Mouse (Mus musculus): ENCODE measurements around the gene Zdhhc4.

Zdhhc4 gene

GRCm38 (mm10) chr5:143356017-143356416 lies 27.0 kb upstream of the Zdhhc4 start:
- TF ChIP-seq GATA4 (IDR thresholded peaks at IDR 0.05; ENCODE audit: insufficient replicate concordance, low read length), result no peak

GRCm38 (mm10) chr5:143346367-143346766 lies 17.3 kb upstream of the Zdhhc4 start:
- no peak for TF ChIP-seq GATA4 (IDR thresholded peaks at IDR 0.05; ENCODE audit: insufficient replicate concordance, low read length)

DNA sequence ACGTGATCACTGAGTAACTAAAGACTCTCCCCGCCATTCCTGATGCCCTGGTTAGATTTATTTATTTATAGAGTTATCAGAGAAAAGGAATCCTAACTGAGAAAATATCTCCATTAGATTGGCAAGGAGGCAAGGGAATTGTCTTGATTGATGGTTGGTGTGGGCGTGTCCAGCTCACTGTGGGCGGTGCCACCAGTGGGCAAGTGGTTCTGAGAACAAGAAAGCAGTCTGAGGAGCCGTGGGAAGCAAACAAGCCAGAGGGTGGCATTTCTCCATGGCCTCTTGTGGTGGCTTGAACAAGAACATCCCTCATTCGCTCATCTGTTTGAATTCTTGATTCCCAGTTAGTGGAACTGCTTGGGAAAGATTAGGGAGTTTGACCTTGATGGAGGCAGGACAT lies 10.5 kb upstream of the Zdhhc4 start:
- no peak for TF ChIP-seq GATA4 (IDR thresholded peaks at IDR 0.05; ENCODE audit: insufficient replicate concordance, low read length)

DNA sequence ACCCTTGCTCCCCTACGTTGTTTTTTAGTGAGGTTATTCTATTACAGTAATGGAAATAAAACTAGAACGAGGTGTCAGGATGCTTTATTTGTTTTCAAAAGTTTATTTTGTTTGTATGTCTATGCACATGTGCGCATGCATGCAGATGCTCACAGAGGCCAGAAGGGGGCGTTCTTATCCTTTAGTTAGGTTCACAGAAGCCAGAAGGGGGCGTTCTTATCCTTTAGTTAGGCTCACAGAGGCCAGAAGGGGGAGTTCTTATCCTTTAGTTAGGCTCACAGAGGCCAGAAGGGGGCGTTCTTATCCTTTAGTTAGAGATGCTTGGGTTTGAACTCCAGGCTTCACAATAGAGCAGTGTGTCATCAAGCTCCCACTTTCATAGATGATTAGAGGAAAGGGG lies 7.5 kb upstream of the Zdhhc4 start:
- TF ChIP-seq GATA4 (IDR thresholded peaks at IDR 0.05; ENCODE audit: insufficient replicate concordance, low read length), result no peak

GRCm38 (mm10) chr5:143335089-143335460 lies 6.0 kb upstream of the Zdhhc4 start:
- TF ChIP-seq GATA4 (IDR thresholded peaks at IDR 0.05; ENCODE audit: insufficient replicate concordance, low read length), result no peak

- no peak for TF ChIP-seq GATA4 (IDR thresholded peaks at IDR 0.05; ENCODE audit: insufficient replicate concordance, low read length)
Observed at GRCm38 (mm10) chr5:143334418-143335088, 5.5 kb upstream of the Zdhhc4 start.

- TF ChIP-seq GATA4 (IDR thresholded peaks at IDR 0.05; ENCODE audit: insufficient replicate concordance, low read length), result no peak
Observed at GRCm38 (mm10) chr5:143333872-143334271, 4.8 kb upstream of the Zdhhc4 start.

DNA sequence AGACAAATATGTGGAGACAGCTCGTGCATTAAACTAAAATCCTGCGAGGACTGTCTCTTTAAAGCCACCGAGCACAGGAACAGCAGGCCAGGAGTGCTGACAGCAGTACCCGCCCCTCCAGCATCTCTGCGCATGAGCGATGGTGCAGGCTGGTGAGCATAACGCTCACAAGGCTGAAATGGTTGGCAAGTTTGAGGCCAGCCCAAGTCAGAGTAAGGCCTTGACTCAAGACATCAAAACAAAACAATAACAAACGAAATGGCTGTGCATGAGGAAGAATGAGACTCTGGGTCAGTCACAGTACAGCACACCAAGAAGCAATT lies 11.8 kb downstream of the Zdhhc4 start:
- TF ChIP-seq GATA4 (IDR thresholded peaks at IDR 0.05; ENCODE audit: insufficient replicate concordance, low read length), result no peak

- no peak for TF ChIP-seq GATA4 (IDR thresholded peaks at IDR 0.05; ENCODE audit: insufficient replicate concordance, low read length)
Observed at GRCm38 (mm10) chr5:143316605-143317287, 12.3 kb downstream of the Zdhhc4 start.

DNA sequence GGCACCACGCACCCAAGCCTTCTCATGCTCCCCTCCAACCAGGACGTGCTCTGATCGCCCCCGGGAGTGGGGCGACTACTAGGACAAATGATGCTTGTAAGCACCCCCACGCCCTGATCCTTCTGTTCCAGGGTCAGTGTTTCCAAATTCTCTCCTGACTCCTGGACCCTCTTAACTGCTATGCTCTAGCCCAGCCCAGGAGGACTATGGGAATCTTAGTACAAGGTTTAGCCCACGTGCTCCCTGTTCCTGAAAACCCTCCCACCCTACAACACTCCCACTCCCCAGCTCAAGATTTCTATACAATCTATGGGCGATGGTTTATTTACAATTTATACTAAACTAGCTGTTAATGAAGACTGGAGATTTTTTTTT lies 13.6 kb downstream of the Zdhhc4 start:
- no peak for TF ChIP-seq GATA4 (IDR thresholded peaks at IDR 0.05; ENCODE audit: insufficient replicate concordance, low read length)

DNA sequence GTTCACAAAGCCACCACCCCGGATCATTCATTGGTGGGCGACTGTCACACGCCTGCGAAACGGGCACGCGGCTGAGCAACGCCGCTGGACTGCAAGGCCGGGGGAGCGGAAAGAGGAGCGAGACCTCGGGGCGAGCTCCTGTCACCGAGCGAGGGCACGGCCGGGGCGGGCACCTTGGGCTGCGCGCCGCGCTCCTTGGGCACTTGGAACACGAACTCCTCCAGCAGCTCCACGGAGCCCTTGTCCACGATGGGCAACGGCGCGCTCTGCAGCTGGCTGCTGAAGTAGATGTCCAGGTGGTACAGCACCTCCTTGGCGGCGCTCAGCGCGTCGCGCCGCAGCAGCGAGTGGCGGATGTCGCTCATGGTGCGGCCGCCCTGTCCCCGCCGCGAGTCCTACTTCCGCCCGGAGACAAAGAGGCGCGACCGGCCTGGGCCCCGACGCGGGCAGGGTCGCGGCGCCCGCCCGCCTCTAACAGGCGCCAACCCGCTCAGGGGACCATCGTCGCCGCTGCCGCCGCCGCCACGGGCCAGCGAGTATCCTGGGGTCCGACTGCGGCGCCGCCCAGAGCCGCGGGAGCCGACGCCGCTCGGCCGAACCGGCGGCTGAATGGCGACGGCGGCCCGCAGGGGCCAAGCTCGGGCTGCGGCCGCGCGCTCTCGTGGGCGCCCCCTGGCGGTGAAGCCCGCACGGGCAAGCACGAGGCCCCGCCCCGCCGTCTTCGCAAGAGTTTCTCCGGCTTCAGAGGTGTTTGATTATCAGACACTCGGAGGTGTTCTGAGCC lies 14.1 kb downstream of the Zdhhc4 start, which contains the start of gene E130309D02Rik:
TSS of gene E130309D02Rik (minus strand) at position 631 of the 784 bp plus-strand sequence.
- TF ChIP-seq GATA4 (IDR thresholded peaks at IDR 0.05; ENCODE audit: insufficient replicate concordance, low read length), result no peak

DNA sequence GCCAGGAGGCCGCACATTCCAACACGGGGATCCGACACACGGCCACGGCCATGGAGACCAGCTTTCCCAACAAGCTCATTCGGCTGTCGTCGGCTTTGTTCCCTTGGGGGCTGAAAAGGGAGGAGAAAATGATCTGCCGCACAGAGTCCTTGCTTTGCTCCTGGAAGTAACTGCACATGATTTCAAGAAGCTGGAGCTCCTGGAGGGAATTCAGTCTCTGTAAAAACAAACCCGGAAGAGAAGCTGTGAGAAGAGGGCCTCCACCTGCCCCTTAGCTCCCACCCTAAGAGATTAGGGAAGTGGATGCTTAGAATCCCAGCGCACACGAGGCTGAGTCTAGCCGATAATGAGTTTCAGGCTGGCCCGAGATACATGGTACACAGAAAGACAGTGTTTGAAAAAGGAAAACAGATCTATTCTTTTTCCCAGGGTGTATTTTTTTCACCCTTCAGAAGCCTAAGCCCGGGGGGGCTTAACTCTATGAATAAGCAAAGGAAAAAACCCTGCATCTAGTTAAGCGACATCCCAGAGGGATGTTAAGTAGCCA lies 14.8 kb downstream of the Zdhhc4 start:
- TF ChIP-seq GATA4 (IDR thresholded peaks at IDR 0.05; ENCODE audit: insufficient replicate concordance, low read length), result no peak

- no peak for TF ChIP-seq GATA4 (IDR thresholded peaks at IDR 0.05; ENCODE audit: insufficient replicate concordance, low read length)
Observed at GRCm38 (mm10) chr5:143311886-143312285, 17.2 kb downstream of the Zdhhc4 start.

- TF ChIP-seq GATA4 (IDR thresholded peaks at IDR 0.05; ENCODE audit: insufficient replicate concordance, low read length), result no peak
Observed at GRCm38 (mm10) chr5:143309916-143310315, 19.1 kb downstream of the Zdhhc4 start.

- TF ChIP-seq GATA4 (IDR thresholded peaks at IDR 0.05; ENCODE audit: insufficient replicate concordance, low read length), result no peak
Observed at GRCm38 (mm10) chr5:143308825-143309224, 20.2 kb downstream of the Zdhhc4 start.

DNA sequence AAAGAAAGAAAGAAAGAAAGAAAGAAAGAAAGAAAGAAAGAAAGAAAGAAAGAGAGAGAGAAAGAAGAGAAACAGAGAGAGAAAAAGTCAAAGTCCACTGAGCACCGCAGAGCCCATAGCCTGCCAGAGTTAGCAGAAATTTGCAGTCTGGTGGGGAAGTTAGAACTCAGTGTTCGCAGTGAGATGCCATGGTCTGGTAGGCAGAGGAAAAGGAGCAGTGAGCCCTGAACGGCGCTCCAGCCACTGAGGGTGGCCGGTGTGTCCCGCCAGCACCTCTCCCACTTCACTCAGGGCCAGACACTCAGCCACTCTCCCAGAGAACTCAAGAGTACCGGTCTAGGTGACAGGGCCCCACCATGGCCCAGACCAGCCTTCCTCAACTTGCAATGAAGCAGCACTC lies 24.8 kb downstream of the Zdhhc4 start:
- no peak for TF ChIP-seq GATA4 (IDR thresholded peaks at IDR 0.05; ENCODE audit: insufficient replicate concordance, low read length)

All from liver, adult (tissue).